Mouse (Mus musculus): ENCODE data around the gene Ggn.

GRCm38 (mm10) chr7:29162750-29163525, 7.1 kb upstream of the Ggn start:
- TF ChIP-seq POLR2A (IDR thresholded peaks at IDR 0.05; ENCODE audit: control insufficient read depth, extremely low read depth, insufficient read depth, low read length, poor library complexity), result no peak
- TF ChIP-seq CTCF (IDR thresholded peaks at IDR 0.05; ENCODE audit: borderline replicate concordance, control insufficient read depth, extremely low read depth, insufficient read depth, low read length, poor library complexity), result no peak
